Mouse (Mus musculus) intestine, embryonic 16.5 days (tissue): ENCODE data around the gene Ppp1r16b. TPM values are rescaled to one million over a fixed set of nuclear protein-coding genes. Genes with fewer than 3 reads are reported as not detected.
"Not testable (repeated sequence)": the region's sequence is repeated elsewhere in the genome, so short reads cannot be mapped to it uniquely, and the experiment has no call there.

Source experiments
- ATAC-seq: fragments of 200-750 bp; cut with Nextera tagmentation; 2 replicates; pipeline ENCODE4 v1.8.0; 2017; ENCODE audit warnings: moderate TSS enrichment, moderate library complexity
- H3K27ac ChIP-seq: fragments of 300-500 bp; sonication (generic); 2 replicates; pipeline ENCODE4 v1.5.1; 2014; ENCODE audit warnings: mild to moderate bottlenecking, low read length
- H3K27me3 ChIP-seq: fragments of 300-500 bp; sonication (generic); replicated peaks from 2 replicates; pipeline ENCODE4 v1.6.1; 2014; ENCODE audit warnings: low read length, control low read depth, mixed read lengths; ENCODE audit not compliant: control insufficient read depth, insufficient read depth
- H3K36me3 ChIP-seq: fragments of 300-500 bp; sonication (generic); 2 replicates; pipeline ENCODE4 v1.6.1; 2014; ENCODE audit warnings: low read length, control low read depth; ENCODE audit not compliant: control insufficient read depth, insufficient read depth
- H3K4me1 ChIP-seq: fragments of 300-500 bp; sonication (generic); 2 replicates; pipeline ENCODE4 v1.6.1; 2014; ENCODE audit warnings: low read length, control low read depth, mixed read lengths; ENCODE audit not compliant: control insufficient read depth, insufficient read depth
- H3K4me2 ChIP-seq: fragments of 300-500 bp; sonication (generic); 2 replicates; pipeline ENCODE4 v1.6.1; 2014; ENCODE audit warnings: low read depth, low read length, control low read depth
- H3K4me3 ChIP-seq: fragments of 300-500 bp; sonication (generic); 2 replicates; pipeline ENCODE4 v1.5.1; 2014; ENCODE audit warnings: mild to moderate bottlenecking, low read length
- H3K9ac ChIP-seq: fragments of 300-500 bp; sonication (generic); 2 replicates; pipeline ENCODE4 v1.6.1; 2014; ENCODE audit warnings: low read depth, low read length
- H3K9me3 ChIP-seq: fragments of 300-500 bp; sonication (generic); 2 replicates; pipeline ENCODE4 v1.6.1; 2016; ENCODE audit warnings: low read length, control low read depth; ENCODE audit not compliant: control insufficient read depth
- WGBS: fragments of 180-500 bp; shearing (Covaris S2); extraction: QIAGEN DNeasy Blood & Tissue Kit; methylation state at CpG from one replicate; pipeline ENCODE4 v1.1.7; 2014; 5-methylcytosine and 5-hydroxymethylcytosine counted together
- polyA plus RNA-seq: library from polyadenylated mRNA; unstranded; fragments of >200 nt; fragmentation: Nextera tagmentation; extraction: Ambion mirVana; gene quantifications from 2 replicates; pipeline ENCODE4 v1.2.1, GENCODE M21; 2015

Gene Ppp1r16b
- polyA plus RNA-seq, 1 experiment from 2014 or later: 3.5 TPM

DNA sequence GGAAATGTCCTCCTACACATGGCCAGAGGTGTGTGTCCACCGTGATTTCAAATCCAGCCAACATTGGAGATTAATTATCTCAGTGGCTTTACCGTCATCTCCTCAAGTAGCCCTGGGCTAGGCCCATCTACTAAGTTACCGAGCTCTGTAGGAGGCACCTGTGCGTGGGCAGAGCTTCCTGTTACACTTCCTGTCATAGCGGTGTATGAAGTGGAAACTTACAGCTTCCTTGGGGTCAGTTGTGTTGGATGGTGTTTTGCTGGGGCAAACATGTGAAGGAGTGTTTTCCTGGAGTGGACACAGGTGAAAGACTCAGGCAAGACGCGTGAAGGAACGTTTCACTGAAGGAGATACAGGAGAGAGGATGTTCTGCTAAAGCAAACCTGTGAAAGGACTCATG is 70.1 kb downstream of the Ppp1r16b start:
- ATAC-seq: no peak
- WGBS: 84% methylated on average over 8 of the region's 8 CpGs
- no peak overlapping the region for H3K4me2 ChIP-seq
- no peak overlapping the region for H3K27ac ChIP-seq
- no peak overlapping the region for H3K4me3 ChIP-seq
- H3K36me3 ChIP-seq: no peaks in the 10 kb centered on the region
- H3K9me3 ChIP-seq: no peaks in the 10 kb centered on the region
- H3K4me1 ChIP-seq: peaks cover 5% of the 10 kb centered on the region; the same call in 1 of the 2 replicates
- H3K9ac ChIP-seq: no peak overlapping the region
- H3K27me3 ChIP-seq: no peaks in the 10 kb centered on the region

DNA sequence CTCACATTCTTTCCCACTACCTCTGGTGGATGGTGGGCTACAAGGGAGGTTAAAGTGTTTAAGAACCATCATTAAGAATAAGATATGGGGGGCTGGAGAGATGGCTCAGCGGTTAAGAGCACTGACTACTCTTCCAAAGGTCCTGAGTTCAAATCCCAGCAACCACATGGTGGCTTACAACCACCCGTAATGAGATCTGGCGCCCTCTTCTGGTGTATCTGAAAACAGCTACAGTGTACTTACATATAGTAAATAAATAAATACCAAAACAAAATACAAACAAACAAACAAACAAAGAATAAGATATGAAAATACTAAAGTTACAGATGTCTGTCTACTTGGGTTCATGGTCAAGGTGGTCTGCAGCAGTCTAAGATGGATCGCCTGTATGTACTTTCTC is 71.0 kb downstream of the Ppp1r16b start:
- 78% methylated on average over 4 of the region's 4 CpGs for WGBS
- not testable (repeated sequence) for H3K9me3 ChIP-seq, ATAC-seq, H3K4me3 ChIP-seq, H3K4me2 ChIP-seq, H3K27ac ChIP-seq, H3K36me3 ChIP-seq, H3K4me1 ChIP-seq, H3K9ac ChIP-seq, H3K27me3 ChIP-seq

DNA sequence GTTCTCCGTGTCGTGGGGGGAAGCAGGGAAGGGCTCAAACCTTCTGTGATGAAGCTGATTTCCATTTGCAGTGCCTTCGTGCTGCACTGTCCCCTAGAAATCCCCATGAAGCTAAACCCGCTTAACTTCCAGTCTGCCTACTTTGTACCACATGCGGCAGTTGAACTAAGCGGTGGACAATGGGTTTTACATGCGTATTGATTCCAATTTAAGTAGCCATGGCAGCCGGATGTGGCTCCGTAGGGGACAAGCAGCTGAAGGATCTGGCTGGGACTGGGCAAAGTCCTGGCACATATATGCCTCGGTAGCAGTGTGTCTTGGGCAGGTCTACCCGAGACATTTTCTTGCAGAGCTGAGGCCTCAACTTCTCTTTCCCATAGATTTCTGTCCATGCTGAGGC is 73.4 kb downstream of the Ppp1r16b start:
- H3K27ac ChIP-seq: no peak overlapping the region
- H3K36me3 ChIP-seq: no peaks in the 10 kb centered on the region
- WGBS: 82% methylated on average over 11 of the region's 11 CpGs
- peaks cover 5% of the 10 kb centered on the region; the same call in 1 of the 2 replicates for H3K4me1 ChIP-seq
- H3K9ac ChIP-seq: no peak overlapping the region
- no peaks in the 10 kb centered on the region for H3K27me3 ChIP-seq
- H3K4me3 ChIP-seq: no peak overlapping the region
- H3K9me3 ChIP-seq: no peaks in the 10 kb centered on the region
- no peak overlapping the region for H3K4me2 ChIP-seq
- no peak for ATAC-seq

DNA sequence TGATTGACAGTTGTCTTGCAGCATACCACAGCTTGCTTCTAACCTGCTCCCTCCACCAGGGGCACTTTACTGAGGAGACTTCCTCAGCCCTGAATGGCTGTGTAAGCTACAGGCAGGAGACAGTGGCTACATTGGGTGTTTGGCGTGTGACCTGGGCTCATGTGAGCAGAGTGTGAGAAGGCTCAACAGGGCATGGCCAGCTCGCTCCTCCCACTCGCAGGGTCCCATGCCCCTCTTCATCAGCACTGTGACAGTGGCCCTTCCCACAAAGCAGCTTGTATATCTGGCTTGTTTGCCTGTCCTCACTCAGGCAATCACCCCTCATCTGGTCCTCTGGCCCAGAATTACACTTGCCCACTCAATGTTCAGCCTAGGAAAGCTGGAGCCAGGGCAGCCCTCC is 73.9 kb downstream of the Ppp1r16b start:
- no peak overlapping the region for H3K27ac ChIP-seq
- H3K9ac ChIP-seq: no peak overlapping the region
- no peak overlapping the region for H3K4me3 ChIP-seq
- ATAC-seq: no peak
- no peak overlapping the region for H3K4me2 ChIP-seq
- no peaks in the 10 kb centered on the region for H3K27me3 ChIP-seq
- peaks cover 3% of the 10 kb centered on the region; the same call in 1 of the 2 replicates for H3K4me1 ChIP-seq
- no peaks in the 10 kb centered on the region for H3K36me3 ChIP-seq
- 68% methylated on average over 3 of the region's 3 CpGs for WGBS
- H3K9me3 ChIP-seq: no peaks in the 10 kb centered on the region

DNA sequence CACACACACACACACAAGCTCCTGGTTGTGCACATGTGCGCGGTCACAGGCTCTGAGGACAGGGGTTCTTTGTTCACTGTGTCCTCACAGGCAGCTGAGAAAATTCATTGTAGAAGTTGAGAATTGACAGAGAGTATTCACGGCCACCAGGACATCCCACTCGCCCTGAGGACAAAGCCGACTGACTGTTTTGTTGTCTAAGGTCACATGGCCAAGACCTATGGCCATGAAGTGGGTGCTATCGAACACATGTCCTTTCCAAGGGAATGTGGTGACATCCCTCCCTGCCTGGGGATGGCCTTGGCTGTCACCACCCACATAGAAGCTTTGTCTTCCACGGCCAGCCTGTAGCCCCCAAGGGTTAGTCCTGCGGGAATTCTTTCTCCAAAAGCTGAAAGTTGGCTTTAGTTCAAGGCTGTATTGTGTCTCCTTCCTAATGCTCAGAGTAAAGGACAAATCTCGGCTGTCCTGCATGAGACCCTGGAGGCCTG is 75.9 kb downstream of the Ppp1r16b start:
- H3K4me2 ChIP-seq: no peak overlapping the region
- H3K9ac ChIP-seq: no peak overlapping the region
- 73% methylated on average over 9 of the region's 9 CpGs for WGBS
- no peaks in the 10 kb centered on the region for H3K9me3 ChIP-seq
- no peaks in the 10 kb centered on the region for H3K36me3 ChIP-seq
- no peak overlapping the region for H3K27ac ChIP-seq
- no peak for ATAC-seq
- no peaks in the 10 kb centered on the region for H3K4me1 ChIP-seq
- H3K4me3 ChIP-seq: no peak overlapping the region
- no peaks in the 10 kb centered on the region for H3K27me3 ChIP-seq

DNA sequence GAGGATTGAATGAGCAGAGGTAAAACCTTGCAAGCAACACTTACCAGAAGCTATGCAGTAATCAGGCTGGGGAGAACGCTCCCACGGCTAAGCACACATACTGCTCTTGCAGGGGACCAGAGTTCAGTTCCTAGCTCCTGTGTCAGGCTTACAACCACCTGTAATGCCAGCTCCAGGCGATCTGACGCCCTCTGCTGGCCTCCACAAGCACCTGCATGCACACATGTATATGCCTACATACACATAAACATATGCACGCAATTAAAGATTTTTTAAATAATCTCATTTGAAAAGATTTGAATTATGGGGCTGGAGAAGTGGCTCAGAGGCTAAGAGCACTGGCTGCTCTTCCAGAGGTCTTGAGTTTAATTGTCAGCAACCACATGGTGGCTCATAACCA is 77.2 kb downstream of the Ppp1r16b start:
- Histone ChIP-seq H3K4me3 (no peak overlapping the region), H3K27ac (no peak overlapping the region), H3K9ac (no peak overlapping the region), H3K9me3 (no peaks in the 10 kb centered on the region), H3K36me3 (no peaks in the 10 kb centered on the region), H3K4me1 (no peaks in the 10 kb centered on the region), H3K4me2 (no peak overlapping the region), H3K27me3 (no peaks in the 10 kb centered on the region)
- 79% methylated on average over 5 of the region's 5 CpGs for WGBS
- no peak for ATAC-seq

DNA sequence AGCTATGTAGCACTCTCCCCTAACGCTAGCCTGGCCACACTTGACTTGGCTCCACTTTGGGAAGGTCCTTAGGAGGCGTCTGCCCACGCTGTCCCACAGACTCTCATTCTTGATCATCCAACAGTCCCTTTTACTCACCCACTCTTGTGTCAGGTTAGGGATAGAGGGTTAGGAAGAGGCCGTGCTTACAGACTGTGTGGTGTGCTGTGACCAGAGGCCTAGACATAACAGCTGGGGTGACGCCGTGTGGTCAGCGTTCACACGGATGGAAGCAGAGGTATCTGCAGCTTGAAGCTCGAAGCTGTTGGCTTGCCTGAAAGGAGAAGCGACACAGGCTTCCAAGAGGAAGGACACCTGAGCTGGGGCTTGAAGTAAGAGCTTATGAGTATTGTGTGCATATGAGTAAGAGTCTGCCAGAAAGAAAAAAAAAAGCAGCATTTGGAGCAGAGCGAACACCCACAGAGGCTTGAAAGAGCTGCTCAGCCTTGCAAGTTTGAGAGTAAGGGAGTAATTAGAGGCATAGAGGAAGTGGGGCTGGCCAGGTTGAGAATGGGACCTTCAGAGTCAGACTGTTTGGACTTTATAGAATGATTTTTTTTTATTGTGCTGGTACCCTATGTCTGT is 78.4 kb downstream of the Ppp1r16b start:
- no peak for ATAC-seq
- no peak overlapping the region for H3K4me3 ChIP-seq
- H3K27me3 ChIP-seq: no peaks in the 10 kb centered on the region
- no peaks in the 10 kb centered on the region for H3K9me3 ChIP-seq
- no peaks in the 10 kb centered on the region for H3K4me1 ChIP-seq
- no peak overlapping the region for H3K9ac ChIP-seq
- H3K36me3 ChIP-seq: no peaks in the 10 kb centered on the region
- no peak overlapping the region for H3K4me2 ChIP-seq
- 87% methylated on average over 11 of the region's 11 CpGs for whole genome bisulfite sequencing
- no peak overlapping the region for H3K27ac ChIP-seq

DNA sequence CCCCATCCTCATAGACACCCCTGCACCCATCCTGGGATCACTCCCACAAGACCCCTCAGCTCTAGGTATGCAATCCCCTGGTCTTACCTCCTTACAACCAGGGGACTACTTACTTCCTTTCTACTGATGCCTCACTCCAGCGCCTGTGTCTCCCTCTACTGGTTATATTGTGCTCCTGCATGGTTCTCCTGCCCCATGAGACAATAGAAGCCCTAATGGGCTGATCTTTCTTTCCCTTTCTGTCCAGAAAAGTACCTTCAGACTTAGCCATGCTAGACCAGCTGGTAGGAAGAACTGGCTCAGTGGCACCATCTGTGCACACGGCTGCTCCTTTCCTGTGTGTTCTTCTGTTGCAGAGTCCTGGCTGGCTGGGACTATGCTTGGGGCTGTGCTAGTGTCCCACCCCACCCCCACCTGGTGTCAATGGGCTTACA is 79.9 kb downstream of the Ppp1r16b start:
- H3K27me3 ChIP-seq: no peaks in the 10 kb centered on the region
- WGBS: 33% methylated on average over 2 of the region's 2 CpGs
- ATAC-seq: no peak
- H3K36me3 ChIP-seq: no peaks in the 10 kb centered on the region
- no peaks in the 10 kb centered on the region for H3K4me1 ChIP-seq
- no peak overlapping the region for H3K4me3 ChIP-seq
- H3K27ac ChIP-seq: no peak overlapping the region
- H3K4me2 ChIP-seq: no peak overlapping the region
- H3K9ac ChIP-seq: no peak overlapping the region
- no peaks in the 10 kb centered on the region for H3K9me3 ChIP-seq

DNA sequence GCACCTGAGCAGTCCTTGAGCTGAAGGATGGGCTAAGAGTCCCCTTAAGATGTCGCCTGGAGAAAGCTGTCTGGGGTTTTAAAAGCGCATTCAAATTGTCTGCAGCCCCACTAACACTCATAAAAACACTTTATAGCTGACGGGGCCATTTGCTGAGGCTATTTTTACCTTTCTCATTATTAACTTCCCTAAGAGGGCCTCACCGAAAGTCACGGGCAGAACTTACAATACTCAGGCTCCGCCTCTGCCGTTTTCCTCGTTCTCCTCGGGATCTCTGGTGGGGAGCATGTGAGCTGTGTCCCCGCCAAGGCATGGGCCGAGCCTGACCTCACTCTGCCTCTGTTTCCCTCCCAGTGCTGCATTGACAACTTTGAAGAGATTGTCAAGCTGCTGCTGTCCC is 81.0 kb downstream of the Ppp1r16b start:
- no peaks in the 10 kb centered on the region for H3K4me1 ChIP-seq
- H3K9ac ChIP-seq: no peak overlapping the region

DNA sequence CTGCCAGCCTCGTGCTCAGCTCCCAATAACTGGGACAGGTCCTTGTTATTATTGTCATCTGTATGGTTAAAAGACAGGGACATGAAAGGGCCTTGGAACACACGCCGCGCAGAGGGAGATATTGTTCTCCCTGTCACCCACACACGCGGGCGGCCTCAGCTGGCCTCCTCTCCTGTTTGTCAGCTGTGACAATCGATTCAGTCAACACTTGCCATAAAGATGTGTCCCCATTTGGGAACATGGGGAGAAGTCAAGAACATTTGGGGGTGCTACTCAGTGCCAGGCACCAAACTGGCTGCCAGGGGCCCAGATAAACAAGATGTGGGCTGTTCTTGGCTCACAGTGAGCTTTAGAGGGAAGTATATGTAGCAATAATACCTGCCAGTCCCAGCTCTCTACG is 84.2 kb downstream of the Ppp1r16b start:
- Histone ChIP-seq H3K9me3 (no peaks in the 10 kb centered on the region), H3K9ac (no peak overlapping the region), H3K27ac (no peak overlapping the region), H3K4me3 (no peak overlapping the region), H3K4me1 (no peaks in the 10 kb centered on the region), H3K36me3 (no peaks in the 10 kb centered on the region), H3K27me3 (no peaks in the 10 kb centered on the region), H3K4me2 (no peak overlapping the region)
- no peak for ATAC-seq
- WGBS: 90% methylated on average over 9 of the region's 9 CpGs

More for the DNA sequence above, 81.0 kb downstream of the Ppp1r16b start:
- H3K4me2 ChIP-seq: no peak overlapping the region
- no peak overlapping the region for H3K4me3 ChIP-seq
- no peaks in the 10 kb centered on the region for H3K27me3 ChIP-seq
- H3K36me3 ChIP-seq: no peaks in the 10 kb centered on the region
- 63% methylated on average over 11 of the region's 11 CpGs for WGBS
- H3K27ac ChIP-seq: no peak overlapping the region
- no peaks in the 10 kb centered on the region for H3K9me3 ChIP-seq
- no peak for ATAC-seq
